Mouse (Mus musculus): ENCODE data around the gene Fndc11. TPM values are rescaled to one million over a fixed set of nuclear protein-coding genes. Genes with fewer than 3 reads are reported as not detected.

The Fndc11 gene
- polyA plus RNA-seq, 1 experiment from 2014 or later = not detected

- no peak overlapping the region for H3K27ac ChIP-seq (replicated peaks)
- no peaks in the 10 kb centered on the region for H3K36me3 ChIP-seq
- H3K27me3 ChIP-seq = no peaks in the 10 kb centered on the region
- H3K4me3 ChIP-seq = no peak overlapping the region
- H3K9me3 ChIP-seq = no peaks in the 10 kb centered on the region
- no peak overlapping the region for H3K4me2 ChIP-seq (replicated peaks)
- H3K4me1 ChIP-seq = no peaks in the 10 kb centered on the region
- H3K9ac ChIP-seq (replicated peaks) = no peak overlapping the region
- WGBS = 88% methylated on average over 4 of the region's 4 CpGs
- ATAC-seq (replicated peaks) = no peak
Measured at GRCm38 (mm10) chr2:181196628-181197300, 23.0 kb upstream of the Fndc11 start.

GRCm38 (mm10) chr2:181201606-181202005, 18.2 kb upstream of the Fndc11 start:
- H3K27ac ChIP-seq (replicated peaks) = no peak overlapping the region
- no peaks in the 10 kb centered on the region for H3K27me3 ChIP-seq
- H3K9ac ChIP-seq (replicated peaks) = no peak overlapping the region
- H3K36me3 ChIP-seq = no peaks in the 10 kb centered on the region
- no peaks in the 10 kb centered on the region for H3K9me3 ChIP-seq
- H3K4me1 ChIP-seq = no peaks in the 10 kb centered on the region
- H3K4me3 ChIP-seq = no peak overlapping the region
- WGBS = 77% methylated on average over 3 of the region's 3 CpGs
- ATAC-seq (replicated peaks) = no peak
- H3K4me2 ChIP-seq (replicated peaks) = no peak overlapping the region

GRCm38 (mm10) chr2:181202422-181202821, 17.4 kb upstream of the Fndc11 start, which contains the start of gene Ptk6:
Gene Ptk6, minus strand, starts transcription at chr2:181202789.
- WGBS = 79% methylated on average over 3 of the region's 3 CpGs
- no peaks in the 10 kb centered on the region for H3K36me3 ChIP-seq

GRCm38 (mm10) chr2:181202886-181203285, 16.9 kb upstream of the Fndc11 start:
- WGBS = 78% methylated on average over 6 of the region's 6 CpGs
- no peak overlapping the region for H3K9ac ChIP-seq (replicated peaks)
- no peak for ATAC-seq (replicated peaks)
- no peaks in the 10 kb centered on the region for H3K27me3 ChIP-seq
- H3K4me3 ChIP-seq = no peak overlapping the region
- H3K27ac ChIP-seq (replicated peaks) = no peak overlapping the region
- no peak overlapping the region for H3K4me2 ChIP-seq (replicated peaks)
- no peaks in the 10 kb centered on the region for H3K4me1 ChIP-seq
- H3K36me3 ChIP-seq = no peaks in the 10 kb centered on the region
- H3K9me3 ChIP-seq = no peaks in the 10 kb centered on the region

More at GRCm38 (mm10) chr2:181202422-181202821, 17.4 kb upstream of the Fndc11 start, which contains the start of gene Ptk6:
- no peak for ATAC-seq (replicated peaks)
- H3K4me1 ChIP-seq = no peaks in the 10 kb centered on the region
- no peaks in the 10 kb centered on the region for H3K27me3 ChIP-seq
- H3K9me3 ChIP-seq = no peaks in the 10 kb centered on the region
- no peak within 1 kb of the TSS for H3K27ac ChIP-seq (replicated peaks)
- H3K9ac ChIP-seq (replicated peaks) = no peak within 1 kb of the TSS
- no peak within 1 kb of the TSS for H3K4me3 ChIP-seq
- no peak within 1 kb of the TSS for H3K4me2 ChIP-seq (replicated peaks)

DNA sequence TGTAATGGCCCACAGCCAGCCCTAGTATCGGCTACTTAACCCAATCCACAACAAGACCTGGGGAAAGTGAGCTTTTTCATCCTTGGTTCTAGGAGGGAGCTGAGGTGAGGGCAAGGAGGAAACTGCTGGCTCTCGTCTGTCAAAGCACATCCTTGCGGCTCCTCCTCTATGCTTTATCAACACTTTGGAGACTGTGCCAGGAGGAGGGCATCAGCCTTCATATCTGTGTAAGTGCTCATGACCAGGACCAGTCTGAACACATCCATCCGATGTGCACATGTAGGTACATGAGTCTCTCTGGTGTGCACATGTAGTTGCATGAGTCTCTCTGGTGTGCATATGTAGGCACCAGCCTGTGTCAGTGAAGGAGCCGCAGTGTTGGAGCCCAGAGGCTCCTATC, 14.1 kb upstream of the Fndc11 start:
- Histone ChIP-seq H3K27ac (replicated peaks) (no peak overlapping the region), H3K4me1 (no peaks in the 10 kb centered on the region), H3K4me2 (replicated peaks) (no peak overlapping the region), H3K9me3 (no peaks in the 10 kb centered on the region), H3K4me3 (no peak overlapping the region), H3K27me3 (no peaks in the 10 kb centered on the region), H3K36me3 (no peaks in the 10 kb centered on the region), H3K9ac (replicated peaks) (no peak overlapping the region)
- no peak for ATAC-seq (replicated peaks)
- WGBS = 91% methylated on average over 5 of the region's 5 CpGs

GRCm38 (mm10) chr2:181206118-181206517, 13.7 kb upstream of the Fndc11 start:
- no peak overlapping the region for H3K27ac ChIP-seq (replicated peaks)
- no peaks in the 10 kb centered on the region for H3K9me3 ChIP-seq
- no peak for ATAC-seq (replicated peaks)
- no peaks in the 10 kb centered on the region for H3K4me1 ChIP-seq
- no peak overlapping the region for H3K9ac ChIP-seq (replicated peaks)
- H3K27me3 ChIP-seq = no peaks in the 10 kb centered on the region
- WGBS = 87% methylated on average over 9 of the region's 9 CpGs
- no peak overlapping the region for H3K4me3 ChIP-seq
- H3K4me2 ChIP-seq (replicated peaks) = no peak overlapping the region
- H3K36me3 ChIP-seq = no peaks in the 10 kb centered on the region

- no peak overlapping the region for H3K9ac ChIP-seq (replicated peaks)
- H3K27me3 ChIP-seq = peaks cover 36% of the 10 kb centered on the region
- no peak overlapping the region for H3K27ac ChIP-seq (replicated peaks)
- peak overlapping the region; percentile 21 for H3K4me3 ChIP-seq
- H3K36me3 ChIP-seq = no peaks in the 10 kb centered on the region
- 3% methylated on average over 34 of the region's 34 CpGs for WGBS
- no peaks in the 10 kb centered on the region for H3K9me3 ChIP-seq
- peak overlapping the region; percentile 39 for H3K4me2 ChIP-seq (replicated peaks)
- peaks cover 11% of the 10 kb centered on the region for H3K4me1 ChIP-seq
- no peak for ATAC-seq (replicated peaks)
Measured at GRCm38 (mm10) chr2:181212389-181213020, 7.3 kb upstream of the Fndc11 start.

- Histone ChIP-seq H3K4me2 (replicated peaks) (peak within 1 kb of the TSS; percentile 39), H3K4me1 (peaks cover 11% of the 10 kb centered on the region), H3K27me3 (peaks cover 36% of the 10 kb centered on the region), H3K9ac (replicated peaks) (no peak within 1 kb of the TSS), H3K36me3 (no peaks in the 10 kb centered on the region), H3K9me3 (no peaks in the 10 kb centered on the region), H3K27ac (replicated peaks) (no peak within 1 kb of the TSS), H3K4me3 (peak within 1 kb of the TSS; percentile 21)
- 2% methylated on average over 17 of the region's 17 CpGs for WGBS
- no peak for ATAC-seq (replicated peaks)
Measured at GRCm38 (mm10) chr2:181213021-181213445, 6.8 kb upstream of the Fndc11 start, which contains the start of gene Srms. Gene Srms, minus strand, starts transcription at chr2:181213185.

DNA sequence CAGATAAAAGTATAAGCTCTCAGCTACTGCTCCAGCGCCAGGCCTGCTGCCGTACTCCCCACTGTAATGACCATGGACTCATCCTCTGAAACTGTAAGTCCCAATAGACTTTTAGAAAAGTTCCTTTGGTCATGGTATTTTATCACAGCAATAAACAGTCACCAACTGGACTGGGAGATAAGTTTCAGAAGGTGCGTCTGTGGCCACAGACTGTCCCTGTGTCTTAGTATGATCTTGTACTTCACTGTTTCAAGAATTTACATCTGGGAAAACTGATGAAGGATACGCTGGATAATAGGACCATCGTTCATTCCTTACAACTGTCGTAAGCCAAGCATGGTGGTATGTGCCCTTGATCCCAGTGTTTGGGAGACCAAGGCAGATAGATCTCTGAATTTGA, 3.8 kb upstream of the Fndc11 start:
- no peak overlapping the region for H3K4me3 ChIP-seq
- peaks cover 36% of the 10 kb centered on the region for H3K27me3 ChIP-seq
- H3K9ac ChIP-seq (replicated peaks) = no peak overlapping the region
- no peak overlapping the region for H3K27ac ChIP-seq (replicated peaks)
- WGBS = 91% methylated on average over 6 of the region's 6 CpGs
- no peak overlapping the region for H3K4me2 ChIP-seq (replicated peaks)
- H3K36me3 ChIP-seq = no peaks in the 10 kb centered on the region
- no peaks in the 10 kb centered on the region for H3K9me3 ChIP-seq
- peaks cover 21% of the 10 kb centered on the region for H3K4me1 ChIP-seq
- no peak for ATAC-seq (replicated peaks)

GRCm38 (mm10) chr2:181218881-181219485, 830 bp upstream of the Fndc11 start:
- Histone ChIP-seq H3K4me1 (peaks cover 10% of the 10 kb centered on the region), H3K4me3 (no peak overlapping the region), H3K36me3 (no peaks in the 10 kb centered on the region), H3K9me3 (no peaks in the 10 kb centered on the region), H3K4me2 (replicated peaks) (no peak overlapping the region), H3K27ac (replicated peaks) (no peak overlapping the region), H3K27me3 (peaks cover 10% of the 10 kb centered on the region; the same call in 1 of the 2 replicates), H3K9ac (replicated peaks) (no peak overlapping the region)
- WGBS = 68% methylated on average over 5 of the region's 5 CpGs
- no peak for ATAC-seq (replicated peaks)

GRCm38 (mm10) chr2:181220361-181220760, 548 bp downstream of the Fndc11 start:
- Histone ChIP-seq H3K27ac (replicated peaks) (no peak overlapping the region), H3K27me3 (no peaks in the 10 kb centered on the region), H3K4me3 (no peak overlapping the region), H3K4me2 (replicated peaks) (peak overlapping the region; percentile 48; the same call in 1 of the 2 replicates), H3K36me3 (no peaks in the 10 kb centered on the region), H3K9me3 (no peaks in the 10 kb centered on the region), H3K9ac (replicated peaks) (no peak overlapping the region), H3K4me1 (peaks cover 10% of the 10 kb centered on the region)
- no peak for ATAC-seq (replicated peaks)
- WGBS = 46% methylated on average over 2 of the region's 2 CpGs

- 90% methylated on average over 2 of the region's 2 CpGs for WGBS
- Histone ChIP-seq H3K27ac (replicated peaks) (no peak overlapping the region), H3K27me3 (no peaks in the 10 kb centered on the region), H3K4me2 (replicated peaks) (no peak overlapping the region), H3K4me3 (no peak overlapping the region), H3K4me1 (peaks cover 2% of the 10 kb centered on the region), H3K9me3 (no peaks in the 10 kb centered on the region), H3K9ac (replicated peaks) (no peak overlapping the region), H3K36me3 (no peaks in the 10 kb centered on the region)
- ATAC-seq (replicated peaks) = no peak
Measured at GRCm38 (mm10) chr2:181224994-181225393, 5.2 kb downstream of the Fndc11 start.

Data from forebrain, embryonic 15.5 days (tissue).